Mouse (Mus musculus) cerebellum, adult 2 months (tissue): Measurements from ENCODE around the gene Dlg1.

Experiments used
- CTCF ChIP-seq: fragments of 200-500 bp; IDR thresholded peaks from 2 replicates; pipeline ENCODE4 v1.5.1; 2011; ENCODE audit warnings: low read depth, mild to moderate bottlenecking, control low read depth, low read length, moderate library complexity, borderline replicate concordance; ENCODE audit not compliant: insufficient read depth
- POLR2A ChIP-seq: fragments of 200-500 bp; IDR thresholded peaks from 2 replicates; pipeline ENCODE4 v1.6.1; 2011; ENCODE audit warnings: low read length, control low read depth, borderline replicate concordance; ENCODE audit not compliant: insufficient read depth

DNA sequence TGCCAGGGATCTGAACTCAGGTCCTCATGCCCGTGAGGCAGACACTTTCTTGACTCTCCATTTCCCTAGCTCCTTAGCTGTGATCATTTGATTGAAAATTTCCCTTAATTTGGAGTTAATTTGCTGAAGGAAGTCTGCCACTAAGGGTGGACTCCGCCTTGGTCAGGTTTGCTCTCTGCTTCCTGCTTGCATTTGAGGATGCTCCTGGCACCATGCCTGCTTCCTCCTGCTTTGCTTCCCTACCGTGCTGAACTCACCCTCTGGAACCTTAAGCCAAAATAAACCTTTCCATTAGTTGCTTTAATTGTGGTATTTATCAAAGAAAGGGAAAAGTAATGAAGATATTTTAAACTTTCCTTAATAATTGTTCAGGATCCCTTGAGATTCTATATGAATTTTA lies 44.1 kb downstream of the Dlg1 start:
- TF ChIP-seq CTCF (no peak), POLR2A (no peak)
